Mouse (Mus musculus): Measurements from ENCODE around the gene Etfdh.

GRCm38 (mm10) chr3:79656682-79657081 lies 27.4 kb upstream of the Etfdh start:
- TF ChIP-seq CTCF (IDR thresholded peaks at IDR 0.05; ENCODE audit: control insufficient read depth, insufficient read depth, insufficient replicate concordance, low read depth, low read length): no peak
- no peak for TF ChIP-seq POLR2A (IDR thresholded peaks at IDR 0.05; ENCODE audit: control insufficient read depth, low read depth, low read length)

Data from testis, adult 2 months (tissue).